Mouse (Mus musculus): ENCODE measurements at regions not wholly inside any gene's neighbourhood (a gene's known extent, or its start where the extent isn't known, plus 50 kb on each side); places are given as distances from the start of the nearest gene placed in this dataset.

DNA sequence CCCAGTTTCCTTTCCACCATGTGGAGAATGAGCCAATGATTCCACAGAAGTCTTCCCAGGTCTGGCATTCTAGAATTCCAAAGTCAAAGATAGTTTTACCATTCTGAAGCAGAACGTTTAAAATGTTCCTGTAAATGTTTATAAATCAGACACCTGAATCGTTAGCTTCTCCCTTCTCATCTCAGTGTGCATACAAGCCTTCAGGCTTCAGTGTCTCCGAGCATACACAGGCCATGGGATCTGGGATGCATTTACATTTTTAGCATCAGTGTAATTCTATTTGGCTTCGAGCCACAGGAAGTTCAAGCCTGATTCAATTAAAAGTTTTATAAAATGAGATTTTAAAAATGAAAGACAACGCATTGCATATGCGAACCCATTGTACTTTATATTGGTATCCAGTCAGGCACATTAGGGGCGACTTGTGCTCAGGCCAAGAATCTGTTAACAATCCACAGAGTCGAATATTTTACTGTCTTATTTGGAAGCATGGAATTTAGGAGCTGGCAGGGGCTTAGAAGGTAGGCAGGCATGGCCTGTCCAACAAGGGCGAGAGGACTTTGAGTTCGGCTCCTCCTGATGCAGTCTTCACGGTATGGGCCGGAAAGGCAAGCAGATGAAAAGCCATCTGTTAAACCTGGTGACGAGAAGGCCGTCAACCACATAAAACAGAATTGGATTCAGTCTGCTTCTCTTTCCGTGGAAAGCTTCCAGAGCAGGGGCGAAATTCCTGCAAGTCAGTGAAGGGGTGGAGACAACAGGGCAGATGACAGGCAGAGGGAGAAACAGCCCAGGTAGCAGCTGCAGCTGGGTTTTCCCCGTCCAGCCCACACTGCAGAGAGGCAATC is 63.7 kb upstream of the Sipa1l1 start:
- ATAC-seq (ENCODE audit: insufficient number of reproducible peaks, low FRiP score, low TSS enrichment), result no peak

DNA sequence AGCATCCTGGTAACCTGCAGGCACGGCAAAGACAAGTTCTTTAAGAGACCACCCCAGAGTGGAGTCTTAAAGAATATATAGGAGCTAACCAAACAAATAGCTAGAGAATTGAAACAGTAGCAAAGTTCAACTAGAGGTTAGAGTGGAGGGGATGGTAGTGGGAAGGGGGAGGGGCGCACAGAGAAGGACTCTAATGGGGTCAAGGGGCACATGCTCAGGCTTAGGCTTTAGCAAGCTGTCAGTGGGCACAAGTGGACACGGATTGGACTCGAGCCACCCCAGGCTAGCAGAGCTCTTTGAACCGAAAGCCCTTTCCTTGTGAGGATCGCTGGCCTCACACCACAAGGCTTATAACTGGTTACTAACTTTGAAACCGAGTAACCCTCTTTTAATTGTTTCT is 53.4 kb upstream of the Sipa1l1 start:
- no peak for ATAC-seq (ENCODE audit: insufficient number of reproducible peaks, low FRiP score, low TSS enrichment)
